Mouse (Mus musculus) brain, embryonic 14.5 days (tissue): ENCODE results near the gene Aplf.

Source experiments
- CTCF ChIP-seq: fragments of 200-500 bp; IDR thresholded peaks from 2 replicates; pipeline ENCODE4 v1.5.1; 2012; ENCODE audit warnings: inconsistent platforms, mild to moderate bottlenecking, moderate library complexity, borderline replicate concordance; ENCODE audit not compliant: insufficient read depth, insufficient read length; ENCODE audit errors: extremely low read depth
- POLR2A ChIP-seq: fragments of 200-500 bp; IDR thresholded peaks from 2 replicates; pipeline ENCODE4 v1.6.1; 2012; ENCODE audit warnings: mild to moderate bottlenecking, inconsistent platforms, borderline replicate concordance; ENCODE audit not compliant: poor library complexity, insufficient read depth, insufficient read length, severe bottlenecking; ENCODE audit errors: extremely low read depth

- TF ChIP-seq CTCF (no peak), POLR2A (no peak)
Measured at GRCm38 (mm10) chr6:87599825-87600224, 72.2 kb downstream of the Aplf start.
